Mouse (Mus musculus): ENCODE measurements around the gene P3h1. TPM values are rescaled to one million over a fixed set of nuclear protein-coding genes. Genes with fewer than 3 reads are reported as not detected.
"Not testable (repeated sequence)": the region's sequence is repeated elsewhere in the genome, so short reads cannot be mapped to it uniquely, and the experiment has no call there.

The P3h1 gene
- total RNA-seq, 2 experiments from 2014 or later: 23.3 to 30.5 TPM

GRCm38 (mm10) chr4:119275226-119275625, 42.5 kb downstream of the P3h1 start:
- no peak for DNase-seq

- DNase-seq: no peak
Observed at GRCm38 (mm10) chr4:119275726-119276125, 43.0 kb downstream of the P3h1 start.

- DNase-seq: not testable (repeated sequence)
Observed at GRCm38 (mm10) chr4:119278784-119279183, 46.1 kb downstream of the P3h1 start.

- DNase-seq: no peak
Observed at GRCm38 (mm10) chr4:119284861-119285260, 52.1 kb downstream of the P3h1 start.

GRCm38 (mm10) chr4:119285336-119285735, 52.6 kb downstream of the P3h1 start:
- DNase-seq: no peak

- no peak for DNase-seq
Observed at GRCm38 (mm10) chr4:119291921-119292320, 59.2 kb downstream of the P3h1 start.

GRCm38 (mm10) chr4:119292771-119293573, 60.3 kb downstream of the P3h1 start:
- DNase-seq: peak; percentile 35

- peak; percentile 51 for DNase-seq
Observed at GRCm38 (mm10) chr4:119293574-119294258, 61.0 kb downstream of the P3h1 start.

- DNase-seq: peak; percentile 100
Observed at GRCm38 (mm10) chr4:119294415-119295133, 61.9 kb downstream of the P3h1 start, which contains the start of gene Ybx1. TSS of gene Ybx1 (minus strand) at chr4:119294604.

GRCm38 (mm10) chr4:119295134-119295453, 62.4 kb downstream of the P3h1 start:
- no peak for DNase-seq

- no peak for DNase-seq
Observed at GRCm38 (mm10) chr4:119297361-119297760, 64.6 kb downstream of the P3h1 start.

Other genes with a start within 250 kb of the P3h1 start
- gene Slc2a1, start 124.2 kb upstream of the P3h1 start, total RNA-seq (2021): 1 to 10 TPM; 5.2 to 5.4 TPM
- 1 to 10 TPM; 8.7 to 8.9 TPM for gene Zfp691, start 58.7 kb upstream of the P3h1 start, total RNA-seq (2021)
- 1 to 10 TPM in 1 of 2 experiments, under 1 TPM in 1; 0.49 to 1.9 TPM for gene Ermap, start 42.9 kb upstream of the P3h1 start, total RNA-seq (2021)
- 10 to 100 TPM; 38.2 to 44.7 TPM for gene Svbp, start 37.6 kb upstream of the P3h1 start, total RNA-seq (2021)
- gene Tmem269, start 14.7 kb upstream of the P3h1 start, total RNA-seq (2021): not detected
- 10 to 100 TPM; 19.3 to 21.2 TPM for gene AU022252, start 203 bp upstream of the P3h1 start, total RNA-seq (2021)
- gene Cldn19, start 22.5 kb downstream of the P3h1 start, total RNA-seq (2021): 10 to 100 TPM; 12.8 to 17.0 TPM
- 100 to 1,000 TPM; 547 to 553 TPM for gene Ybx1, start 61.7 kb downstream of the P3h1 start, total RNA-seq (2021)
- 10 to 100 TPM; 15.2 to 15.4 TPM for gene Ppih, start 87.6 kb downstream of the P3h1 start, total RNA-seq (2021)
- under 1 TPM; 0.21 to 0.56 TPM for gene Ccdc30, start 182.6 kb downstream of the P3h1 start, total RNA-seq (2021)
- 1 to 10 TPM; 3.8 to 5.5 TPM for gene Ppcs, start 189.5 kb downstream of the P3h1 start, total RNA-seq (2021)
- gene Zmynd12, start 189.9 kb downstream of the P3h1 start, total RNA-seq (2021): not detected